Mouse (Mus musculus) liver, embryonic 16.5 days (tissue): ENCODE data around the gene Dpf3. TPM values are rescaled to one million over a fixed set of nuclear protein-coding genes. Genes with fewer than 3 reads are reported as not detected.

Source experiments
- ATAC-seq: fragments of 200-750 bp; cut with Nextera tagmentation; 2 replicates; pipeline ENCODE4 v1.8.0; 2017; ENCODE audit warnings: low read depth, mild to moderate bottlenecking, moderate number of reproducible peaks, moderate library complexity
- H3K27ac ChIP-seq: fragments of 300-500 bp; sonication (generic); 2 replicates; pipeline ENCODE4 v1.5.1; 2014; ENCODE audit warnings: mild to moderate bottlenecking, low read length
- H3K27me3 ChIP-seq: fragments of 300-500 bp; sonication (generic); 2 replicates; pipeline ENCODE4 v1.6.1; 2014; ENCODE audit warnings: low read depth, low read length, mixed read lengths; ENCODE audit not compliant: control insufficient read depth, insufficient read depth
- H3K36me3 ChIP-seq: fragments of 300-500 bp; sonication (generic); 2 replicates; pipeline ENCODE4 v1.6.1; 2014; ENCODE audit warnings: mild to moderate bottlenecking; ENCODE audit not compliant: control insufficient read depth, insufficient read depth
- H3K4me1 ChIP-seq: fragments of 300-500 bp; sonication (generic); 2 replicates; pipeline ENCODE4 v1.6.1; 2014; ENCODE audit warnings: low read depth, low read length, mixed read lengths; ENCODE audit not compliant: control insufficient read depth
- H3K4me2 ChIP-seq: fragments of 300-500 bp; sonication (generic); 2 replicates; pipeline ENCODE4 v1.6.1; 2014; ENCODE audit warnings: low read depth, low read length, mixed read lengths
- H3K4me3 ChIP-seq: fragments of 300-500 bp; sonication (generic); 2 replicates; pipeline ENCODE4 v1.5.1; 2014; ENCODE audit warnings: low read depth, mild to moderate bottlenecking, low read length
- H3K9ac ChIP-seq: fragments of 300-500 bp; sonication (generic); 2 replicates; pipeline ENCODE4 v1.6.1; 2014; ENCODE audit warnings: low read depth, low read length
- H3K9me3 ChIP-seq: fragments of 300-500 bp; sonication (generic); replicated peaks from 2 replicates; pipeline ENCODE4 v1.6.1; 2016; ENCODE audit warnings: low read length; ENCODE audit not compliant: control insufficient read depth
- WGBS: fragments of 180-500 bp; shearing (Covaris S2); extraction: QIAGEN DNeasy Blood & Tissue Kit; methylation state at CpG from one replicate; pipeline ENCODE4 v1.1.7; 2014; ENCODE audit not compliant: insufficient replicate concordance; 5-methylcytosine and 5-hydroxymethylcytosine counted together
- polyA plus RNA-seq: library from polyadenylated mRNA; unstranded; fragments of >200 nt; fragmentation: Nextera tagmentation; extraction: Ambion mirVana; gene quantifications from 2 replicates; pipeline ENCODE4 v1.2.1, GENCODE M21; 2015

The Dpf3 gene
- polyA plus RNA-seq, 1 experiment from 2014 or later: 7.1 TPM

DNA sequence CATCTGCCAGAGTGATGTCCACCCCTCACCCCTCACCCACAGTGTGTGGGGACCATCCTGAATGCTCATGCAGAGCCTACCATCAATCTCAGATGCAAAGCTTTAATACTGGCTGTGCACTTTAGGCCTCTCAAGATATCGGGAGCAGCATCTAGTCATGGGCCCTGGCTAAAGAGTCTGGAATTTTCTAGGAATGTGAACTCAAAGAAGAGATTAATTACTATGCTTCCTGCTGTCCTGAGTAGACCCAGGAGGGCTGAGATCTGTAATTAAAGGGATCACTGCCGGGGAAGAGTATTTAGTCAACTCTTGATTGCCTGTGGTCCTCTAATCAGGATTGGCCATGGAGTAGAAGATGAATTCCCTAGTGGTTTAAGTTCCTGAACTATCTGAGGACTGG is 252.5 kb downstream of the Dpf3 start:
- ATAC-seq: no peak
- H3K27me3 ChIP-seq: no peaks in the 10 kb centered on the region
- no peak overlapping the region for H3K9ac ChIP-seq
- H3K9me3 ChIP-seq: no peaks in the 10 kb centered on the region
- no peak overlapping the region for H3K27ac ChIP-seq
- H3K4me1 ChIP-seq: no peaks in the 10 kb centered on the region
- no peaks in the 10 kb centered on the region for H3K36me3 ChIP-seq
- no peak overlapping the region for H3K4me3 ChIP-seq
- no peak overlapping the region for H3K4me2 ChIP-seq
- 65% methylated on average over 2 of the region's 2 CpGs for WGBS

DNA sequence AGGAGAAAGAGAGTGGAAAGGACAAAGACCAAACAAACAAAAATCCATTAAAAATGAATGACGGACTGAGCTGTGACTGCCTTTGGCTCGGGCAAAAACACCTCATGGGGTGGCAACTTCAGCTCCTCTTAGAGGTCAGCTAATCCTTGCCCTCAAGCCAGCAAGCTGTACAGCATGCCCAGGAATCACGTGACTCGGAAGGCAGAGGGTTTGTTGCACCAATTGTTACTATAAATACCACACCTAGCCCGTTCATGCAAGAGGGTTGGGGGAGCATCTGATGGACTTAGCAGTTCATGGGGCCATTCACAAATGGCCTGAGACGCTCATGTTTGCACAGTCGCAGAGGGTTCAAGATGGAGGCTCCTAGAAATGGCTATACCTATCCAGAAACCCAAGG is 253.9 kb downstream of the Dpf3 start:
- Histone ChIP-seq H3K27me3 (no peaks in the 10 kb centered on the region), H3K4me2 (no peak overlapping the region), H3K36me3 (no peaks in the 10 kb centered on the region), H3K4me1 (no peaks in the 10 kb centered on the region), H3K27ac (no peak overlapping the region), H3K9ac (no peak overlapping the region), H3K9me3 (no peaks in the 10 kb centered on the region), H3K4me3 (no peak overlapping the region)
- WGBS: 50% methylated on average over 7 of the region's 7 CpGs
- ATAC-seq: no peak

DNA sequence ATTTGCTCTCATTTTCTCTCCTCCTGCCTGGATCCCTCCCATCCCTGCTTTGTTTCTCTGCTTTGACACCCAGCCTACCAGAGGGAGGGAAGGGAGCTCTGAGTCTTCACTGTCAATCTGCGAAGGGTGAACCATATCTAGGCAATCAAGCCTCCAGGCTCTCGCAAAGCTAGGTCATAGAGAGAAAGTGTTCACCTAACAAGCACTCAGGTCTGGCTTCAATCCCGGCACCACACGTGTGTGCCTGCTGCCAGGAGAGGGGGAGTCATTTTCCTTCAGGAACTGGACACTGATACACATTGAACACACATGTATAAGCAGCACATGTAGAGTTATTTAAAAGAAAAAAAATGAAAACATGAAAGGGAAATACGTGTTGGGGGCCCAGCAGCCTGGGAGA is 254.6 kb downstream of the Dpf3 start:
- Histone ChIP-seq H3K27ac (no peak overlapping the region), H3K36me3 (no peaks in the 10 kb centered on the region), H3K4me2 (no peak overlapping the region), H3K4me1 (no peaks in the 10 kb centered on the region), H3K9me3 (no peaks in the 10 kb centered on the region), H3K4me3 (no peak overlapping the region), H3K27me3 (no peaks in the 10 kb centered on the region), H3K9ac (no peak overlapping the region)
- 60% methylated on average over 5 of the region's 5 CpGs for WGBS
- ATAC-seq: no peak

DNA sequence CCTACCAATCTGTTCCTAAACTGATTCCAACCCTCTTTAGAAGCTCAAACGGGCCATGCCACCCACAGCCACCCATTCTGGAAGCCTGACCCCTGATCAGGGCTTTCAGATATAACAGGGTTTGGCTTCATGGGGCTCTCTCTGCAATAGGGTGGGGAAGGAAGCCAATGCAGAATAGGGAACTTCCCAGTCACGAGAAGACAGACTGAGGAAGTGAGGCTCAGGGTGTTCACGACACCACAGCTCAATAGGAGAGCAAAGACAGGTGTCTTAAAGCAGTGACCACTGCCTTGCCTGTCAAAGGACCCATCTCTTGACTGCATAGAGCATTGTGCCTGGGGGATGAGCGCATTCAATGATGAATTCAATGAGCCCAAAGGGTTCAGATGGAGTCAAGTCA is 256.3 kb downstream of the Dpf3 start:
- Histone ChIP-seq H3K27ac (no peak overlapping the region), H3K4me2 (no peak overlapping the region), H3K9ac (no peak overlapping the region), H3K4me3 (no peak overlapping the region), H3K4me1 (no peaks in the 10 kb centered on the region), H3K27me3 (no peaks in the 10 kb centered on the region), H3K9me3 (no peaks in the 10 kb centered on the region), H3K36me3 (no peaks in the 10 kb centered on the region)
- 38% methylated on average over 4 of the region's 4 CpGs for WGBS
- no peak for ATAC-seq

- WGBS: 71% methylated on average over 6 of the region's 6 CpGs
- Histone ChIP-seq H3K4me1 (no peaks in the 10 kb centered on the region), H3K4me3 (no peak overlapping the region), H3K27ac (no peak overlapping the region), H3K9me3 (no peaks in the 10 kb centered on the region), H3K36me3 (no peaks in the 10 kb centered on the region), H3K27me3 (no peaks in the 10 kb centered on the region), H3K4me2 (no peak overlapping the region), H3K9ac (no peak overlapping the region)
- ATAC-seq: no peak
Measured at GRCm38 (mm10) chr12:83229683-83230082, 257.8 kb downstream of the Dpf3 start.

DNA sequence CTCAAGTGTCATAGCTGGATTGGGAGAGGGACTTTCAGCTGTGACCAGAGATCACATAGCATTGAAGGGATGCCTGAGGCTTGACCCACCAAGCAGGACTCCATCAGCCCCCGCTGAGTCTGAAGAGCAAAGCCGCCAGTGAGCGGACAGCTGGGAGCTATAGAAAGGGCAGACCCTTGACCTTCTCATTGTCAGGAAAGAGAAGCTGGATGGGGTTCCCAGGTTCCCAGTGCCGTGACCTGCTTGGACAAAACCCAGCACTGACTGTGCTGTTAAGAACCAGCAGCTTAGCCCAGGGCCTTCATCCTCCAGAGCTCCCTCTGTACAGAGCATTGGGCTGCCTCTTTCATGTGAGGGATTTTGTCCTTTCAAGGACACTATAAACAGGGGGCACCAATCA is 260.5 kb downstream of the Dpf3 start:
- Histone ChIP-seq H3K27me3 (no peaks in the 10 kb centered on the region), H3K36me3 (no peaks in the 10 kb centered on the region), H3K4me3 (no peak overlapping the region), H3K4me1 (no peaks in the 10 kb centered on the region), H3K4me2 (no peak overlapping the region), H3K9ac (no peak overlapping the region), H3K27ac (no peak overlapping the region), H3K9me3 (no peaks in the 10 kb centered on the region)
- no peak for ATAC-seq
- 55% methylated on average over 4 of the region's 4 CpGs for WGBS

- no peak overlapping the region for H3K27ac ChIP-seq
- no peak overlapping the region for H3K9ac ChIP-seq
- no peaks in the 10 kb centered on the region for H3K36me3 ChIP-seq
- H3K4me1 ChIP-seq: no peaks in the 10 kb centered on the region
- H3K27me3 ChIP-seq: no peaks in the 10 kb centered on the region
- ATAC-seq: no peak
- 36% methylated on average over 7 of the region's 7 CpGs for WGBS
- H3K9me3 ChIP-seq: no peaks in the 10 kb centered on the region
- H3K4me2 ChIP-seq: no peak overlapping the region
- no peak overlapping the region for H3K4me3 ChIP-seq
Measured at GRCm38 (mm10) chr12:83220964-83221363, 266.6 kb downstream of the Dpf3 start.

DNA sequence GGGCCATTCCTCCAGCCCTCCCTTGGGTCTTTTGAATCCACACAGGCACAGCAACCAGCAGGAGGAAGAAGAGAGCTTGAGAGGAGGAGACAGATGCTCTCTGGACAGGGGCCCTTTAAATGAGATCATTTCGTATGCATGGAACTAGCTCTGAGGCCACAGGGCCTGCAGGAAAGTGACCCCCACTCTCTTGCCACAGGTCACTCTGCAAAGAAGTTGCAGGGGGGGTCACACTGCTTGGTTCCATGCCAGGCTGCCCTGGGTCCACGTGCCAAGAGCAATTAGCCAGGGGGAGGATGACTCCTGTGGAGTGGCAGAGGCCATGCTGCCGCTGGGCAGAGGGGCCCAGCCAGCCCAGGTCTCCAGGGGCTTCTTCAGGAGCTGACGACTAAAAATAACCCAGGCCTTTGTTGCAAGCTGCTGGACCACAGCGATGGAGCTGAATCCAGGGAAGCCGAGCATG is 273.6 kb downstream of the Dpf3 start:
- no peaks in the 10 kb centered on the region; the same call in 1 of the 2 replicates for H3K4me1 ChIP-seq
- H3K27ac ChIP-seq: no peak overlapping the region
- H3K36me3 ChIP-seq: no peaks in the 10 kb centered on the region
- ATAC-seq: no peak
- no peaks in the 10 kb centered on the region for H3K9me3 ChIP-seq
- H3K9ac ChIP-seq: no peak overlapping the region
- H3K27me3 ChIP-seq: no peaks in the 10 kb centered on the region
- WGBS: 66% methylated on average over 6 of the region's 6 CpGs
- no peak overlapping the region for H3K4me3 ChIP-seq
- H3K4me2 ChIP-seq: no peak overlapping the region

- no peak for ATAC-seq
- no peaks in the 10 kb centered on the region; the same call in 1 of the 2 replicates for H3K4me1 ChIP-seq
- no peak overlapping the region for H3K27ac ChIP-seq
- H3K4me2 ChIP-seq: no peak overlapping the region
- no peaks in the 10 kb centered on the region for H3K9me3 ChIP-seq
- H3K36me3 ChIP-seq: no peaks in the 10 kb centered on the region
- 45% methylated on average over 2 of the region's 2 CpGs for WGBS
- no peak overlapping the region for H3K4me3 ChIP-seq
- no peaks in the 10 kb centered on the region for H3K27me3 ChIP-seq
- no peak overlapping the region for H3K9ac ChIP-seq
Measured at GRCm38 (mm10) chr12:83211976-83212375, 275.5 kb downstream of the Dpf3 start.
